Mouse (Mus musculus): ENCODE data around the gene Tfpi2. TPM values are rescaled to one million over a fixed set of nuclear protein-coding genes. Genes with fewer than 3 reads are reported as not detected.

Tfpi2 gene
- polyA plus RNA-seq, 1 experiment from 2014 or later, result 13.8 TPM

DNA sequence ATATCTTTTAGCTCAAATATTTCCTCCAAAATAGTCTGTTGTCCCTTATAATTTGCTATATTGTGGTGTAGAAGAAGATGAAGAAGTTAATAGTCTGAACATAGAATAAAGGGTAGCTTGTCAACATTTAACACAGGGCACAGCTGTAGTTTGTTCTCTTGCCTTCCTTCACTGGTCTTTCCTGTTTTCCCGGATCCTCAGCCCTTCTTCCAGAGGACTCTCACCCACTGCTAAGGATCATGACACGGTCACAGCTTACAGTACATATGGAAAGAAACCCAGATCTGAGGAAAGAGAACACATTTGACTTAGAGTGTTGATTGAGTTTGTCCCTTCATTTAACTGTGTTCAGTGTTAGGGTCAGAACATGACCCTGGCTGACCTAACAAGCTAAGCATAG is 53.7 kb downstream of the Tfpi2 start:
- ATAC-seq, result no peak
- WGBS, result 19% methylated on average over 2 of the region's 2 CpGs
- Histone ChIP-seq H3K4me3 (ENCODE audit: low read length) (no peak overlapping the region), H3K27me3 (replicated peaks; ENCODE audit: control insufficient read depth, insufficient read depth, low read length) (no peaks in the 10 kb centered on the region), H3K36me3 (ENCODE audit: control insufficient read depth, insufficient read depth, low read length) (no peaks in the 10 kb centered on the region), H3K9me3 (ENCODE audit: control insufficient read depth, low read length) (no peaks in the 10 kb centered on the region), H3K4me2 (ENCODE audit: low read depth, low read length) (no peak overlapping the region), H3K4me1 (ENCODE audit: control insufficient read depth, insufficient read depth, low read length) (0 out of 2 replicates have a peak, but pooled peaks cover 2% of the 10 kb centered on the region), H3K9ac (ENCODE audit: low read depth, low read length) (no peak overlapping the region), H3K27ac (ENCODE audit: low read length) (no peak overlapping the region)

DNA sequence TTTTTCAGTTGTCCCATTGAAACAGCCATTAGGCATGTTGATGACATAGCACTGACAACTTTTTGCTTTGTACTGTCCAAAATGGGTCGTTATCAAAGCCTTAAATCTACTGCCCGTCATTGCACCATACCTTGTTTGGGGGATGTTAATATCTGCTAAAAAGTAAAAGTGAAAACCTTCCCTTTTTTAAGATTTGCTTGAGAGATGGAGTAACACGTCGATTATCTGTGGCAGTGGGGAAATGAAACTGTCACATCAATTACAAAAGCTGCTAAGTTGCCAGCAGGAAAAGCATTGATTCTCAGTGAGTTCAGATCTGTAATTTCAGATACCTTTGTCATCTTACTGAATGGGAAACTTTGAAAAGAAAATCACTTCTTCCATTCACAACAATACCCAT is 62.6 kb downstream of the Tfpi2 start:
- ATAC-seq, result no peak
- Histone ChIP-seq H3K4me2 (ENCODE audit: low read depth, low read length) (no peak overlapping the region), H3K27ac (ENCODE audit: low read length) (no peak overlapping the region), H3K9me3 (ENCODE audit: control insufficient read depth, low read length) (no peaks in the 10 kb centered on the region), H3K27me3 (replicated peaks; ENCODE audit: control insufficient read depth, insufficient read depth, low read length) (no peaks in the 10 kb centered on the region), H3K9ac (ENCODE audit: low read depth, low read length) (no peak overlapping the region), H3K4me1 (ENCODE audit: control insufficient read depth, insufficient read depth, low read length) (no peaks in the 10 kb centered on the region), H3K4me3 (ENCODE audit: low read length) (no peak overlapping the region), H3K36me3 (ENCODE audit: control insufficient read depth, insufficient read depth, low read length) (no peaks in the 10 kb centered on the region)
- WGBS, result 77% methylated on average over 4 of the region's 4 CpGs

DNA sequence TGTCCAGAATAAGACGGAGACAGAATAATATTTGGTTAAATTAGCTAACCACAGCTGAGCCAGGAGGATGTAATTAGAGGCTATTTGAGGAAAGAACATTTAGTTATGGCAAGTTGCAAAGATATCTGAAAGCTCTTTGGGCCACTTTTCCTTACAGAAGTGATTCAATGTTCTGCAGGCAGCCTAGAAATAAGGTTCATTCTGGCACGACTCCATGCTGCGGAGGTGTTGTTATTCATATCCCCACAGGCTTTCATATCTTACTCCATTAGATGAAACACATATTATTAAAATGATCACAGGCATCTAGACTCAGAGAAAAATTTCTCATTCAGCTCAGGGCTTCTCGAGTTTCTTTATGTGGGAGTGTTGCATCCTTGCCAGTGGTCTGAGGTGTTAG is 65.8 kb downstream of the Tfpi2 start:
- no peaks in the 10 kb centered on the region for H3K36me3 ChIP-seq (ENCODE audit: control insufficient read depth, insufficient read depth, low read length)
- H3K9ac ChIP-seq (ENCODE audit: low read depth, low read length), result no peak overlapping the region
- ATAC-seq, result no peak
- H3K4me1 ChIP-seq (ENCODE audit: control insufficient read depth, insufficient read depth, low read length), result no peaks in the 10 kb centered on the region
- H3K27me3 ChIP-seq (replicated peaks; ENCODE audit: control insufficient read depth, insufficient read depth, low read length), result no peaks in the 10 kb centered on the region
- H3K4me2 ChIP-seq (ENCODE audit: low read depth, low read length), result no peak overlapping the region
- WGBS, result 83% methylated on average over 4 of the region's 4 CpGs
- H3K4me3 ChIP-seq (ENCODE audit: low read length), result no peak overlapping the region
- no peak overlapping the region for H3K27ac ChIP-seq (ENCODE audit: low read length)
- no peaks in the 10 kb centered on the region for H3K9me3 ChIP-seq (ENCODE audit: control insufficient read depth, low read length)

- H3K9me3 ChIP-seq (ENCODE audit: control insufficient read depth, low read length), result no peaks in the 10 kb centered on the region
- WGBS, result 61% methylated on average over 7 of the region's 7 CpGs
- no peak overlapping the region for H3K27ac ChIP-seq (ENCODE audit: low read length)
- no peaks in the 10 kb centered on the region for H3K4me1 ChIP-seq (ENCODE audit: control insufficient read depth, insufficient read depth, low read length)
- no peak overlapping the region for H3K4me2 ChIP-seq (ENCODE audit: low read depth, low read length)
- no peaks in the 10 kb centered on the region for H3K36me3 ChIP-seq (ENCODE audit: control insufficient read depth, insufficient read depth, low read length)
- H3K4me3 ChIP-seq (ENCODE audit: low read length), result no peak overlapping the region
- H3K27me3 ChIP-seq (replicated peaks; ENCODE audit: control insufficient read depth, insufficient read depth, low read length), result no peaks in the 10 kb centered on the region
- H3K9ac ChIP-seq (ENCODE audit: low read depth, low read length), result no peak overlapping the region
- no peak for ATAC-seq
Measured at GRCm38 (mm10) chr6:3916015-3916414, 72.7 kb downstream of the Tfpi2 start.

Other genes starting within 250 kb of the Tfpi2 start
- gene Calcr, start 224.2 kb downstream of the Tfpi2 start, polyA plus RNA-seq (2015; fragmentation: Nextera tagmentation; extraction: Ambion mirVana), result 0.10 and 0.11 TPM in 2 replicates
- gene Gngt1, start 4.9 kb upstream of the Tfpi2 start, polyA plus RNA-seq (2015; fragmentation: Nextera tagmentation; extraction: Ambion mirVana), result 0.15 TPM in 1 of 2 replicates, not detected in the other
- 74.0 and 78.3 TPM in 2 replicates for gene Gng11, start 15.0 kb upstream of the Tfpi2 start, polyA plus RNA-seq (2015; fragmentation: Nextera tagmentation; extraction: Ambion mirVana)
- gene Bet1, start 98.1 kb upstream of the Tfpi2 start, polyA plus RNA-seq (2015; fragmentation: Nextera tagmentation; extraction: Ambion mirVana), result 70.6 and 82.2 TPM in 2 replicates

Data from intestine, embryonic 16.5 days (tissue).